Mouse (Mus musculus): ENCODE measurements around the gene Ndel1. TPM values are rescaled to one million over a fixed set of nuclear protein-coding genes. Genes with fewer than 3 reads are reported as not detected.

The Ndel1 gene
- total RNA-seq (2023) = 74.7 TPM

GRCm38 (mm10) chr11:68871748-68872147 is at the start of gene Ndel1:
TSS of gene Ndel1 (minus strand) at chr11:68871858.

GRCm38 (mm10) chr11:68901351-68902046 is 29.8 kb upstream of the Ndel1 start, which contains the start of gene Rpl26:
TSS of gene Rpl26 (plus strand) at chr11:68901583.

GRCm38 (mm10) chr11:68888253-68888652 is 16.6 kb upstream of the Ndel1 start, which contains the start of gene Rnf222:
TSS of gene Rnf222 (plus strand) at chr11:68888553.

Other genes starting within 250 kb of the Ndel1 start
- gene Myh10, start 180.3 kb downstream of the Ndel1 start, total RNA-seq (2023) = 1.5 TPM
- gene Rnf222, start 16.7 kb upstream of the Ndel1 start, total RNA-seq (2023) = not detected
- 3,156 TPM for gene Rpl26, start 29.7 kb upstream of the Ndel1 start, total RNA-seq (2023)
- not detected for gene Odf4, start 55.2 kb upstream of the Ndel1 start, total RNA-seq (2023)
- not detected for gene Arhgef15, start 85.6 kb upstream of the Ndel1 start, total RNA-seq (2023)
- gene Slc25a35, start 96.3 kb upstream of the Ndel1 start, total RNA-seq (2023) = 1.9 TPM
- 10.7 TPM for gene Rangrf, start 103.3 kb upstream of the Ndel1 start, total RNA-seq (2023)
- gene Pfas, start 136.6 kb upstream of the Ndel1 start, total RNA-seq (2023) = 28.8 TPM
- gene Ctc1, start 144.1 kb upstream of the Ndel1 start, total RNA-seq (2023) = 22.0 TPM
- gene Aurkb, start 173.8 kb upstream of the Ndel1 start, total RNA-seq (2023) = 1.1 TPM
- 10.6 TPM for gene Borcs6, start 187.9 kb upstream of the Ndel1 start, total RNA-seq (2023)
- gene Tmem107, start 198.9 kb upstream of the Ndel1 start, total RNA-seq (2023) = 3.6 TPM
- 328 TPM for gene Vamp2, start 216.6 kb upstream of the Ndel1 start, total RNA-seq (2023)
- 415 TPM for gene Per1, start 223.4 kb upstream of the Ndel1 start, total RNA-seq (2023)
- gene Hes7, start 248.5 kb upstream of the Ndel1 start, total RNA-seq (2023) = not detected